ENCODE assay signal across 14 mouse cellular contexts in genomic region chr11:96404016-96404604, GRCm38 (mm10). TPM values are rescaled to one million over a fixed set of nuclear protein-coding genes. Genes with fewer than 3 reads are reported as not detected.
DNase-seq lines count a peak whose midpoint lies in the region; ATAC-seq and TF ChIP-seq lines count a peak whose summit lies in the region.
"Had no signal": no experiment of that assay in that cellular context is flagged by ENCODE, and none has a peak within 500 bp of the region (broad histone marks: within the 10 kb centered on the region; RNA-seq: fewer than 3 reads in every experiment).

No protein-coding gene starts in this region.

- no peak for DNase-seq in hindbrain, embryonic 14.5 days (ENCODE audit: low spot score)
- peak; percentile 44 for DNase-seq in lung, postnatal 0 days (ENCODE audit: low spot score)
- DNase-seq in lung, postnatal 25 days (ENCODE audit: low spot score) = no peak
- DNase-seq in heart, postnatal 10 days = peak; percentile 19 to 25
- no peak for DNase-seq in retina, postnatal 1 day
- no peak for DNase-seq in thymus, postnatal 36 days
- DNase-seq: cerebellum, adult 18-20 months; gastrocnemius, postnatal 10 days had no signal

- no peaks in the 10 kb centered on the region for H3K9me3 ChIP-seq in hindbrain, embryonic 13.5 days
- H3K9me3 ChIP-seq in hindbrain, embryonic 14.5 days (ENCODE audit: control insufficient read depth, low read length) = no peaks in the 10 kb centered on the region
- H3K9me3 ChIP-seq in lung, postnatal 0 days (ENCODE audit: low read length) = no peaks in the 10 kb centered on the region
- H3K9me3 ChIP-seq in stomach, embryonic 16.5 days (replicated peaks; ENCODE audit: control insufficient read depth, low read length) = no peaks in the 10 kb centered on the region

- H3K27me3 ChIP-seq in hindbrain, embryonic 13.5 days = 0 out of 2 replicates have a peak, but pooled peaks cover 6% of the 10 kb centered on the region
- no peaks in the 10 kb centered on the region for H3K27me3 ChIP-seq in hindbrain, embryonic 14.5 days (ENCODE audit: control insufficient read depth, insufficient read depth, low read length)
- 0 out of 2 replicates have a peak, but pooled peaks cover 6% of the 10 kb centered on the region for H3K27me3 ChIP-seq in lung, postnatal 0 days (replicated peaks; ENCODE audit: insufficient read depth, low read length)
- H3K27me3 ChIP-seq in stomach, embryonic 16.5 days (ENCODE audit: control insufficient read depth, insufficient read depth, low read length) = peaks cover 9% of the 10 kb centered on the region; the same call in 1 of the 2 replicates

- no peaks in the 10 kb centered on the region for H3K36me3 ChIP-seq in hindbrain, embryonic 13.5 days
- no peaks in the 10 kb centered on the region for H3K36me3 ChIP-seq in hindbrain, embryonic 14.5 days (replicated peaks; ENCODE audit: control insufficient read depth, insufficient read depth)
- H3K36me3 ChIP-seq in lung, postnatal 0 days (ENCODE audit: insufficient read depth, low read length) = no peaks in the 10 kb centered on the region
- no peaks in the 10 kb centered on the region for H3K36me3 ChIP-seq in stomach, embryonic 16.5 days (ENCODE audit: control insufficient read depth, insufficient read depth, low read length)

- H3K4me1 ChIP-seq in hindbrain, embryonic 13.5 days (replicated peaks) = peaks cover 25% of the 10 kb centered on the region
- peaks cover 17% of the 10 kb centered on the region for H3K4me1 ChIP-seq in hindbrain, embryonic 14.5 days (replicated peaks; ENCODE audit: control insufficient read depth, insufficient read depth, low read length)
- no peaks in the 10 kb centered on the region for H3K4me1 ChIP-seq in lung, postnatal 0 days (ENCODE audit: insufficient read depth, low read depth, low read length)
- H3K4me1 ChIP-seq in stomach, embryonic 16.5 days (ENCODE audit: control insufficient read depth, insufficient read depth, low read length) = peaks cover 19% of the 10 kb centered on the region

- WGBS in hindbrain, embryonic 13.5 days = 61% methylated on average over 10 of the region's 10 CpGs
- WGBS in hindbrain, embryonic 14.5 days = 58% methylated on average over 10 of the region's 10 CpGs
- WGBS in lung, postnatal 0 days = 17% methylated on average over 10 of the region's 10 CpGs
- WGBS in stomach, embryonic 16.5 days = 16% methylated on average over 10 of the region's 10 CpGs

- no peak overlapping the region for H3K9ac ChIP-seq in hindbrain, embryonic 13.5 days
- no peak overlapping the region for H3K9ac ChIP-seq in hindbrain, embryonic 14.5 days
- H3K9ac ChIP-seq in lung, postnatal 0 days (replicated peaks; ENCODE audit: low read depth) = no peak overlapping the region
- H3K9ac ChIP-seq in stomach, embryonic 16.5 days (ENCODE audit: low read length) = 0 out of 2 replicates have a peak overlapping the region, but pooled peaks have one; percentile 33

- no peak for ATAC-seq in hindbrain, embryonic 13.5 days (ENCODE audit: low FRiP score)
- ATAC-seq in hindbrain, embryonic 14.5 days (ENCODE audit: low FRiP score) = no peak
- ATAC-seq in lung, postnatal 0 days = no peak
- ATAC-seq in stomach, embryonic 16.5 days (ENCODE audit: insufficient read depth, low FRiP score) = no peak
- ATAC-seq: midbrain, embryonic 16.5 days had no signal

- no peak overlapping the region for H3K4me2 ChIP-seq in hindbrain, embryonic 13.5 days
- H3K4me2 ChIP-seq in hindbrain, embryonic 14.5 days (replicated peaks) = no peak overlapping the region
- no peak overlapping the region for H3K4me2 ChIP-seq in lung, postnatal 0 days (replicated peaks; ENCODE audit: low read depth, low read length)
- H3K4me2 ChIP-seq in stomach, embryonic 16.5 days (ENCODE audit: low read depth, low read length) = no peak overlapping the region

- no peak overlapping the region for H3K4me3 ChIP-seq in hindbrain, embryonic 13.5 days
- H3K4me3 ChIP-seq in hindbrain, embryonic 14.5 days (replicated peaks; ENCODE audit: low read length) = no peak overlapping the region
- no peak overlapping the region for H3K4me3 ChIP-seq in lung, postnatal 0 days (ENCODE audit: low read depth, low read length)
- H3K4me3 ChIP-seq in stomach, embryonic 16.5 days (replicated peaks; ENCODE audit: low read length) = no peak overlapping the region
- H3K4me3 ChIP-seq: erythroblast, embryonic 14.5 days had no signal

- TF ChIP-seq EP300 in lung, postnatal 0 days (IDR thresholded peaks at IDR 0.05) = no peak

- TF ChIP-seq CTCF in lung, postnatal 0 days (IDR thresholded peaks at IDR 0.05) = no peak

- H3K27ac ChIP-seq in hindbrain, embryonic 13.5 days = peak overlapping the region; percentile 50; the same call in 1 of the 2 replicates
- no peak overlapping the region for H3K27ac ChIP-seq in hindbrain, embryonic 14.5 days
- H3K27ac ChIP-seq in lung, postnatal 0 days (ENCODE audit: low read length) = peak overlapping the region; percentile 38; the same call in 1 of the 2 replicates
- peak overlapping the region; percentile 34; the same call in 1 of the 2 replicates for H3K27ac ChIP-seq in stomach, embryonic 16.5 days (ENCODE audit: low read length)

- intact Hi-C loops in heart, postnatal 10 days (cut with DNase I) = no loop called here

RNA-seq across cellular contexts. Expression of gene Hoxb1, which starts 38.6 kb away (rescaled TPM):
- 0.30 and 0.74 TPM in 2 replicates for polyA plus RNA-seq in hindbrain, embryonic 13.5 days (2015; fragmentation: Nextera tagmentation; extraction: Ambion mirVana)
- polyA plus RNA-seq in hindbrain, embryonic 14.5 days (2014; fragmentation: Nextera tagmentation; extraction: Ambion mirVana) = 0.33 and 0.56 TPM in 2 replicates
- polyA plus RNA-seq in lung, postnatal 0 days (2015; fragmentation: Nextera tagmentation; extraction: Ambion mirVana) = not detected in 2 replicates
- not detected for total RNA-seq in heart, postnatal 10 days (2021)
- polyA plus RNA-seq in stomach, embryonic 16.5 days (2015; fragmentation: Nextera tagmentation; extraction: Ambion mirVana) = 0.24 TPM in 1 of 2 replicates, not detected in the other
- total RNA-seq: gastrocnemius, postnatal 10 days had no signal
- polyA plus RNA-seq: erythroblast, embryonic 14.5 days; large intestine, adult 2 months; midbrain, embryonic 16.5 days; testis, adult 2 months had no signal

RNA-seq across cellular contexts. Expression of gene Hoxb2, which starts 53.8 kb away (rescaled TPM):
- 38.6 and 47.2 TPM in 2 replicates for polyA plus RNA-seq in hindbrain, embryonic 13.5 days (2015; fragmentation: Nextera tagmentation; extraction: Ambion mirVana)
- polyA plus RNA-seq in hindbrain, embryonic 14.5 days (2014; fragmentation: Nextera tagmentation; extraction: Ambion mirVana) = 39.5 and 42.9 TPM in 2 replicates
- polyA plus RNA-seq in lung, postnatal 0 days (2015; fragmentation: Nextera tagmentation; extraction: Ambion mirVana) = 16.5 and 16.9 TPM in 2 replicates
- total RNA-seq in heart, postnatal 10 days (2021) = 1 to 10 TPM; 1.6 to 1.7 TPM
- 9.1 and 11.5 TPM in 2 replicates for polyA plus RNA-seq in stomach, embryonic 16.5 days (2015; fragmentation: Nextera tagmentation; extraction: Ambion mirVana)
- polyA plus RNA-seq: erythroblast, embryonic 14.5 days had no signal

Comparison
In these comparisons a context has a peak if more than half of its experiments do, and no peak if none do; other contexts are left out.
1. DNase-seq: peak in lung, postnatal 0 days (single experiment) and heart, postnatal 10 days (2 of 2); none in hindbrain, embryonic 14.5 days (single experiment), lung, postnatal 25 days (single experiment), retina, postnatal 1 day (single experiment) and thymus, postnatal 36 days (0 of 2).